Comparison of ENCODE assay signal across 8 mouse cellular contexts in genomic region chr3:148977124-148977529, GRCm38 (mm10). TPM values are rescaled to one million over a fixed set of nuclear protein-coding genes. Genes with fewer than 3 reads are reported as not detected.
DNase-seq lines count a peak whose midpoint lies in the region; ATAC-seq and TF ChIP-seq lines count a peak whose summit lies in the region.

No protein-coding gene starts in this region.

- TF ChIP-seq POLR2A in small intestine, adult 2 months (IDR thresholded peaks at IDR 0.05; ENCODE audit: low read depth, low read length): no peak

- H3K36me3 ChIP-seq in kidney, postnatal 0 days (ENCODE audit: insufficient read depth, low read length): no peaks in the 10 kb centered on the region
- no peaks in the 10 kb centered on the region for H3K36me3 ChIP-seq in small intestine, adult 2 months (ENCODE audit: control insufficient read depth, insufficient read depth, low read length)

- H3K4me3 ChIP-seq in kidney, postnatal 0 days (replicated peaks; ENCODE audit: low read depth, low read length): peak overlapping the region; percentile 6; the same call in 1 of the 2 replicates
- H3K4me3 ChIP-seq in small intestine, adult 2 months (ENCODE audit: low read depth, low read length): peak overlapping the region; percentile 37

- H3K27me3 ChIP-seq in kidney, postnatal 0 days (ENCODE audit: insufficient read depth, low read length): no peaks in the 10 kb centered on the region
- H3K27me3 ChIP-seq in small intestine, adult 2 months (ENCODE audit: control insufficient read depth, insufficient read depth, low read length): no peaks in the 10 kb centered on the region

- H3K4me2 ChIP-seq in kidney, postnatal 0 days (ENCODE audit: low read length): peak overlapping the region; percentile 43

- no peak for TF ChIP-seq CTCF in kidney, postnatal 0 days (IDR thresholded peaks at IDR 0.05; ENCODE audit: low read depth)
- no peak for TF ChIP-seq CTCF in small intestine, adult 2 months (IDR thresholded peaks at IDR 0.05; ENCODE audit: extremely low read depth, insufficient read length, insufficient replicate concordance, low read depth, low read length)

- peak; percentile 44 to 47 for DNase-seq in cerebellum, postnatal 14 days
- no peak for DNase-seq in cerebellum, adult 18-20 months
- peak; percentile 44 to 64 for DNase-seq in right cerebral cortex, adult 2 months (ENCODE audit: low spot score in 2 of 2)
- DNase-seq in right cerebral cortex, postnatal 25 days: no peak
- no peak for DNase-seq in kidney, postnatal 0 days (ENCODE audit: low spot score)
- no peak for DNase-seq in embryo, embryonic 10.5 days (ENCODE audit: low spot score)
- no peak for DNase-seq in thymus, postnatal 36 days

- no peaks in the 10 kb centered on the region for H3K9me3 ChIP-seq in kidney, postnatal 0 days (replicated peaks; ENCODE audit: low read length)

- WGBS in kidney, postnatal 0 days: 29% methylated on average over 16 of the region's 16 CpGs
- WGBS in small intestine, adult 2 months: 71% methylated on average over 16 of the region's 16 CpGs

- no peak for ATAC-seq in kidney, postnatal 0 days (replicated peaks; ENCODE audit: low FRiP score, low read depth)

- no peak overlapping the region for H3K27ac ChIP-seq in kidney, postnatal 0 days
- no peak overlapping the region for H3K27ac ChIP-seq in small intestine, adult 2 months (ENCODE audit: insufficient read depth, low read depth, low read length)

- peaks cover 4% of the 10 kb centered on the region; the same call in 1 of the 2 replicates for H3K4me1 ChIP-seq in kidney, postnatal 0 days (replicated peaks; ENCODE audit: insufficient read depth, low read length)
- H3K4me1 ChIP-seq in small intestine, adult 2 months (ENCODE audit: control insufficient read depth, insufficient read depth, insufficient read length, low read length): peaks cover 2% of the 10 kb centered on the region; the same call in 1 of the 2 replicates

- no peak overlapping the region for H3K9ac ChIP-seq in kidney, postnatal 0 days (ENCODE audit: low read depth, low read length)

RNA-seq across cellular contexts. Expression of gene Adgrl2, which starts 13.2 kb away (rescaled TPM):
- 41.8 and 42.5 TPM in 2 replicates for polyA plus RNA-seq in kidney, postnatal 0 days (2015; fragmentation: Nextera tagmentation; extraction: Ambion mirVana)
- polyA plus RNA-seq in small intestine, adult 2 months (2012; rRNA removed): 13.1 and 16.2 TPM in 2 replicates

Comparison
In these comparisons a context has a peak if more than half of its experiments do, and no peak if none do; other contexts are left out.
1. DNase-seq: peak in cerebellum, postnatal 14 days (2 of 2) and right cerebral cortex, adult 2 months (2 of 2); none in cerebellum, adult 18-20 months (0 of 2), right cerebral cortex, postnatal 25 days (single experiment), kidney, postnatal 0 days (single experiment), embryo, embryonic 10.5 days (single experiment) and thymus, postnatal 36 days (0 of 2).